Mouse (Mus musculus) heart, adult 2 months (tissue): ENCODE results near the gene Aktip. TPM values are rescaled to one million over a fixed set of nuclear protein-coding genes. Genes with fewer than 3 reads are reported as not detected.

Experiments
- DNase-seq, 2 experiments: peaks; one replicate each; pipeline ENCODE4 v3.0.0; 2021
- H3K27ac ChIP-seq: fragments of 200-600 bp; 2 replicates; pipeline ENCODE4 v1.8.1; 2022
- H3K27me3 ChIP-seq: fragments of 200-500 bp; 2 replicates; pipeline ENCODE4 v1.6.1; 2012; ENCODE audit warnings: mild to moderate bottlenecking, low read length, inconsistent platforms, mixed read lengths; ENCODE audit not compliant: control insufficient read depth, insufficient read depth
- H3K36me3 ChIP-seq: fragments of 200-500 bp; 2 replicates; pipeline ENCODE4 v1.6.1; 2012; ENCODE audit warnings: low read length, inconsistent platforms; ENCODE audit not compliant: control insufficient read depth, insufficient read depth
- H3K4me1 ChIP-seq: fragments of 200-500 bp; 2 replicates; pipeline ENCODE4 v1.6.1; 2011; ENCODE audit warnings: low read length; ENCODE audit not compliant: control insufficient read depth, insufficient read depth
- H3K4me3 ChIP-seq: fragments of 200-600 bp; 2 replicates; pipeline ENCODE4 v1.8.1; 2022
- H3K79me2 ChIP-seq: fragments of 200-500 bp; replicated peaks from 2 replicates; pipeline ENCODE4 v1.6.1; 2012; ENCODE audit warnings: mild to moderate bottlenecking, inconsistent platforms, low read length, moderate library complexity, mixed read lengths; ENCODE audit not compliant: control insufficient read depth, insufficient read depth
- H3K9ac ChIP-seq: fragments of 200-500 bp; 2 replicates; pipeline ENCODE4 v1.6.1; 2012; ENCODE audit warnings: low read depth, mild to moderate bottlenecking, control low read depth, inconsistent platforms, low read length, mixed read lengths
- CTCF ChIP-seq: fragments of 200-600 bp; IDR thresholded peaks from 2 replicates; pipeline ENCODE4 v1.8.1; 2022; ENCODE audit warnings: antibody characterized with exemption, mild to moderate bottlenecking, moderate library complexity
- EP300 ChIP-seq: fragments of 200-500 bp; IDR thresholded peaks from 2 replicates; pipeline ENCODE4 v1.6.1; 2011; ENCODE audit warnings: low read depth, low read length, control low read depth; ENCODE audit not compliant: insufficient read depth
- POLR2A ChIP-seq: fragments of 200-500 bp; IDR thresholded peaks from 2 replicates; pipeline ENCODE4 v1.6.1; 2011; ENCODE audit warnings: mild to moderate bottlenecking, low read depth, low read length, control low read depth; ENCODE audit not compliant: insufficient read depth
- WGBS: fragments of 180-500 bp; shearing (Covaris S2); methylation state at CpG from one replicate; pipeline ENCODE4 v1.1.7; 2018; 5-methylcytosine and 5-hydroxymethylcytosine counted together
- intact Hi-C: fragments of 180-260 bp; cut with DNase I; formaldehyde crosslinking; loops from one replicate; pipeline ENCODE4 v1.15.1; 2025
- long read RNA-seq: library from polyadenylated mRNA; stranded (forward); transcript quantifications from one replicate; pipeline ENCODE4 v2.0.0, GENCODE M21; 2021
- polyA plus RNA-seq: library from polyadenylated mRNA; depleted of rRNA; stranded (reverse); fragments of >200 nt; gene quantifications from 2 replicates; pipeline ENCODE4 v1.2.3, GENCODE M21; 2012; rRNA removed
- total RNA-seq, 2 experiments: library from RNA; stranded (reverse); gene quantifications; 2 replicates each; pipeline ENCODE4 v1.2.3; 2021

Aktip gene
- total RNA-seq (10 to 100 TPM; 59.7 to 63.1 TPM), polyA plus RNA-seq (39.9 and 73.8 TPM in 2 replicates)
- long read RNA-seq, transcript Aktip-201 (10 exons, 1,171 nt): minor isoform, 33 of 108 reads
- long read RNA-seq, transcript Aktip-205 (10 exons, 2,079 nt): major isoform, 52 of 108 reads
- long read RNA-seq, partial matches to known transcripts: 4 of 108 reads
- long read RNA-seq, other reads (novel, unspliced or antisense): 17 of 108 reads

DNA sequence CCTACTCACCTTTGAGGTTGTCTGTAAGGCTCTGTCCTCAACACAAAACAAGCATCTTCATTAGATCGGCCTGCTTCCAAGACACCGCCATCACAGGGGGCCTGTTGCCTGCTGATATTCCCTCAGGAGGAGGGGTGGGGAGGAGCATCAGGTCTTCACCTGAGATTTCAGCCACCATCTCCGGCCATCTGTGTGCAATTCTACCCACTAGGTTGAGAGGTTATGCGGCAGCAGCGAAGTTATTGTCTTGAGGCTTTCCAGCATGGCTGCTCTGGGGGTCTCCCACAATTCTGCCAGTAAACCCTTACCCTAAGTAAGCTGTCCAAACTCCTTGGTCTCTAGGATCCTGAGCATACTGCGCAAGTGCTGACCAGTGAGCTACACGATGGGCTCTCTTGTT is at the start of gene Aktip:
TSS of gene Aktip (minus strand) at position 101 of the 400 bp plus-strand sequence.
- intact Hi-C loops: loop anchor here (10.0 kb wide), 1 partner anchor 1175 kb away; no protein-coding TSS in a partner anchor
- WGBS: 96% methylated on average over 7 of the region's 7 CpGs
- no peak for DNase-seq
- Histone ChIP-seq H3K79me2 (no peaks in the 10 kb centered on the region), H3K4me3 (no peak within 1 kb of the TSS), H3K36me3 (no peaks in the 10 kb centered on the region), H3K4me1 (peaks cover 2% of the 10 kb centered on the region; the same call in 1 of the 2 replicates), H3K27me3 (no peaks in the 10 kb centered on the region), H3K27ac (no peak within 1 kb of the TSS), H3K9ac (no peak within 1 kb of the TSS)
- no peak for TF ChIP-seq CTCF
- TF ChIP-seq POLR2A: no peak
- no peak for TF ChIP-seq EP300

DNA sequence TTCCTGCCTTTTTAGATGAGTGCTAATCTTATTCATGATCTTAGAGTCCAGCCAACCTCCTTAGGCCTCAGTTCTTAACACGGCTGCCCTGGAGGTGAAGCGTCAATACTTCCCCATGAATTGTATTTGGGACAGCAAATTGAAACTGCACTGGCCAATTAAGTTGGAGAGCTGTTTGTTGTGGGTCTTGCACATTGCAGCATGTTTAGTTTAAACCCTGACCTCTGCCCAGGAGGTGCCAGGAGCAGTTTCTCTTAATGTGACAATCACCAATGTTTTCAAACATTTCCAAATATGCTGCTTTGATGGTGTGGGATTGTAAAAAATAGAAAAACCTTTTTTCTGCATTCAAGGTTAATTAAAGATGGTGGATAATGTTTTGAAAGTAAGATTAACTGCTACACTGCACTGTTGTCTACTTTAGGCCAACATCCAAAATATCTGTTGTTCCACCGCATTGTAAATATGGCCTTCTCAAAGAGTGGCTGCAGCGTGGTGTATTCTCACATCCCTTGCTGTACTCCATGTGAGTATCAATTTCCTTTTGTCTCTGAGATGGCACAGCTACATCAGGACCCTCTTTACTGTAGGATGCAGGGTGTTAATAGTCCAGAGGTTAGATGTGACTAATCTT is 46.2 kb upstream of the Aktip start:
- Histone ChIP-seq H3K36me3 (no peaks in the 10 kb centered on the region), H3K79me2 (no peaks in the 10 kb centered on the region), H3K27ac (no peak overlapping the region), H3K9ac (no peak overlapping the region), H3K27me3 (no peaks in the 10 kb centered on the region), H3K4me3 (no peak overlapping the region), H3K4me1 (no peaks in the 10 kb centered on the region; the same call in 1 of the 2 replicates)
- 94% methylated on average over 4 of the region's 4 CpGs for WGBS
- DNase-seq: no peak
- no peak for TF ChIP-seq POLR2A
- TF ChIP-seq EP300: no peak
- intact Hi-C loops: no loop called here

DNA sequence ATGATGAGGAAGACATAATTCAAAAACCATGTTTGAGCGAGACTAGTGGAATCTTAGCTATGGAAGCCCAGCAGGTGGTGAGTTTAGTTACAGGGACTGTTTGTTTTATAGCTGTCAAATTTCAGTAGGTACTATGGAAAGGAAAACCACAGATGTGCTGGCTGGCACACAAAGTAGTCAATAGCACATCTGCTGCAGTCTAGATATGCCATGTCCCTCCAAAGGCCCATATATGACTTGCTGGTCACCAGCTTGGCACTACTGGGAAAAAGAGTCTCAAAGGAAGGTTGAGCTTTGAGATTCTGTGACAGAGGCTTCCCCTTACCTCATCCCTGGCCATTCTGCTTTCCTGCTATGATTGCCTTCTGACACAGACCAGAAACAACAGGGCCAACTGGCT is 42.9 kb upstream of the Aktip start:
- H3K4me3 ChIP-seq: no peak overlapping the region
- H3K9ac ChIP-seq: no peak overlapping the region
- TF ChIP-seq EP300 (no peak), POLR2A (no peak), CTCF (no peak)
- H3K4me1 ChIP-seq: no peaks in the 10 kb centered on the region; the same call in 1 of the 2 replicates
- H3K27ac ChIP-seq: no peak overlapping the region
- no peaks in the 10 kb centered on the region for H3K79me2 ChIP-seq
- 95% methylated on average over 1 of the region's 1 CpGs for WGBS
- H3K36me3 ChIP-seq: no peaks in the 10 kb centered on the region
- no peaks in the 10 kb centered on the region for H3K27me3 ChIP-seq
- intact Hi-C loops: no loop called here
- no peak for DNase-seq

- intact Hi-C loops: no loop called here
- TF ChIP-seq EP300: no peak
- Histone ChIP-seq H3K79me2 (no peaks in the 10 kb centered on the region), H3K36me3 (no peaks in the 10 kb centered on the region), H3K9ac (no peak overlapping the region), H3K4me3 (no peak overlapping the region), H3K4me1 (no peaks in the 10 kb centered on the region; the same call in 1 of the 2 replicates), H3K27me3 (no peaks in the 10 kb centered on the region), H3K27ac (no peak overlapping the region)
- 67% methylated on average over 8 of the region's 8 CpGs for WGBS
- DNase-seq: no peak
Observed at GRCm38 (mm10) chr8:91241873-91242519, 42.2 kb upstream of the Aktip start.

DNA sequence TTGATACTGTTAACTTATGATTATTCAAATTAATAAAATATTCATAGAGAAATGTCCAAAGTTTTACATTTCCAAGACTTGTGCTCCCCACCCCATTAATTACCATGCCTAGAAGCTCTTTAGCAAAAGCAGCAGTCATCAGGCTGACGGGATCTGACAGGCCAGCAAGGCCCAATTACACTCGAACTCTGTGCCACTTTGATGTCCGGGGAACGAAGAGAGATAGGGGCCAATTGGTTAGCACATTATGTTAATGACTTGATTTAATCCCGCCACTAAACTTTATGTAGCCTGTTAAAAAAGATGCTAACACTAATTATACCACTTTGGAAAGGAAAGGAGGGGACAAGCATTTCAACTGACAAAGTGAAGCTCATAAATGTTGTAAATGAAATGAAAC is 41.6 kb upstream of the Aktip start:
- H3K27ac ChIP-seq: no peak overlapping the region

DNA sequence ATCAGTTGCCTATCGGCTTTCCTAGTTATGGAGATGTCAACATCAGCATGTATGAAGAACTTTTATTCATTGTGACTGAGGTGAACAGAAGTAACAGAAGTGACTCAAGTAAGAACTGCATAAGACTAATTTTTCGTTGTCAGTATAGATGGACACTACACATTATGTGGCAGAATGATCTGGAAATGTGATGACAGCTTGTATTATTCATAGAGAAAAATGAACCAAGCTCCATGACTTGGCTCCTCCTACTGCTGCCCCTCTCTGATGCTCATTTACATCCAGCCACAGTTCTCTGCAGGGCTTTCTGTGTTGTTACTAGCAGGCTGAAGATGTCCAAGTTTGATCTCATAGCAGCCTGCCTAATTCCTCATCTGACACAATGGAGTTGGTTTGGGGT is 37.4 kb upstream of the Aktip start:
- WGBS: 75% methylated on average over 2 of the region's 2 CpGs
- H3K79me2 ChIP-seq: no peaks in the 10 kb centered on the region
- intact Hi-C loops: no loop called here
- no peaks in the 10 kb centered on the region for H3K36me3 ChIP-seq
- no peaks in the 10 kb centered on the region; the same call in 1 of the 2 replicates for H3K4me1 ChIP-seq
- H3K27ac ChIP-seq: no peak overlapping the region
- no peak overlapping the region for H3K9ac ChIP-seq
- no peak for DNase-seq
- no peaks in the 10 kb centered on the region for H3K27me3 ChIP-seq
- TF ChIP-seq EP300: no peak
- no peak for TF ChIP-seq POLR2A
- no peak for TF ChIP-seq CTCF
- no peak overlapping the region for H3K4me3 ChIP-seq

More for the DNA sequence above, 41.6 kb upstream of the Aktip start:
- Histone ChIP-seq H3K9ac (no peak overlapping the region), H3K27me3 (no peaks in the 10 kb centered on the region), H3K4me3 (no peak overlapping the region), H3K79me2 (no peaks in the 10 kb centered on the region), H3K4me1 (no peaks in the 10 kb centered on the region; the same call in 1 of the 2 replicates), H3K36me3 (no peaks in the 10 kb centered on the region)
- no peak for DNase-seq
- WGBS: 89% methylated on average over 5 of the region's 5 CpGs
- no peak for TF ChIP-seq POLR2A
- no peak for TF ChIP-seq CTCF
- no peak for TF ChIP-seq EP300
- intact Hi-C loops: no loop called here
